Mouse (Mus musculus) forebrain, embryonic 13.5 days (tissue): ENCODE data around the gene Olfr1425. TPM values are rescaled to one million over a fixed set of nuclear protein-coding genes. Genes with fewer than 3 reads are reported as not detected.
"Not testable (repeated sequence)": the region's sequence is repeated elsewhere in the genome, so short reads cannot be mapped to it uniquely, and the experiment has no call there.

ENCODE experiments used
- ATAC-seq: fragments of 200-750 bp; cut with Nextera tagmentation; 2 replicates; pipeline ENCODE4 v1.8.0; 2017
- H3K27ac ChIP-seq: fragments of 300-500 bp; sonication (generic); 2 replicates; pipeline ENCODE4 v1.5.1; 2015; ENCODE audit warnings: inconsistent platforms, mild to moderate bottlenecking, moderate library complexity
- H3K27me3 ChIP-seq: fragments of 300-500 bp; sonication (generic); 2 replicates; pipeline ENCODE4 v1.6.1; 2015; ENCODE audit warnings: mild to moderate bottlenecking, inconsistent platforms
- H3K36me3 ChIP-seq: fragments of 300-500 bp; sonication (generic); 2 replicates; pipeline ENCODE4 v1.6.1; 2015; ENCODE audit warnings: mild to moderate bottlenecking, inconsistent platforms; ENCODE audit not compliant: poor library complexity, severe bottlenecking
- H3K4me1 ChIP-seq: fragments of 300-500 bp; sonication (generic); 2 replicates; pipeline ENCODE4 v1.6.1; 2015; ENCODE audit warnings: inconsistent platforms
- H3K4me2 ChIP-seq: fragments of 300-500 bp; sonication (generic); 2 replicates; pipeline ENCODE4 v1.6.1; 2015; ENCODE audit warnings: inconsistent platforms, mild to moderate bottlenecking, moderate library complexity
- H3K4me3 ChIP-seq: fragments of 300-500 bp; sonication (generic); 2 replicates; pipeline ENCODE4 v1.5.1; 2015; ENCODE audit warnings: mild to moderate bottlenecking, inconsistent platforms
- H3K9ac ChIP-seq: fragments of 300-500 bp; sonication (generic); 2 replicates; pipeline ENCODE4 v1.6.1; 2015; ENCODE audit warnings: mild to moderate bottlenecking, inconsistent platforms
- H3K9me3 ChIP-seq: fragments of 300-500 bp; sonication (generic); replicated peaks from 2 replicates; pipeline ENCODE4 v1.6.1; 2016; ENCODE audit warnings: inconsistent platforms
- WGBS: fragments of 180-500 bp; shearing (Covaris S2); methylation state at CpG from one replicate; pipeline ENCODE4 v1.1.7; 2015; 5-methylcytosine and 5-hydroxymethylcytosine counted together
- polyA plus RNA-seq: library from polyadenylated mRNA; unstranded; fragments of >200 nt; fragmentation: Nextera tagmentation; extraction: Ambion mirVana; gene quantifications from 2 replicates; pipeline ENCODE4 v1.2.1, GENCODE M21; 2015

The Olfr1425 gene
- not detected in 2 replicates for polyA plus RNA-seq

DNA sequence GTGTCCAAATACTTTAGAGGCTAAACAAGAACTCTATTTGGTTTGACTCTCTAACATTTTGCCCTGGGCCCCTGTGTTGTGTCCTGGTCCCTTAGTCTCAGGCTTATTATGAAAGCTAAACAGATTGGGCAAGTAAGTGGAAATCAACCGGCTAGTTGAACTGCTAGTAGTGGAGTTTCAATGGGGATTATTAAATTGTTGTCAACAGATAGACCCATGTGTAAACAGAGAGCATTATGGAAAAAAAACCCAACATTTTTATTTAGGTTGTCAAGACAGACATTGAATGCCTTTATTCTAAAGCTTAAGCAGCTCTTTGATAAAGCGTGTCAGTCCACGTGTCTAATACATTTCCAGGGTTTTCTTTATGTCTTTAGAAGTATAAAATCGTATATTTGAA lies at the start of gene Olfr1425:
Gene Olfr1425, minus strand, starts transcription at position 101 of the 400 bp plus-strand sequence.
- not testable (repeated sequence) for H3K9me3 ChIP-seq, H3K4me3 ChIP-seq, H3K27me3 ChIP-seq, H3K4me2 ChIP-seq, H3K9ac ChIP-seq, ATAC-seq, H3K27ac ChIP-seq, H3K36me3 ChIP-seq, H3K4me1 ChIP-seq
- WGBS, result 82% methylated on average over 4 of the region's 4 CpGs

GRCm38 (mm10) chr19:12123103-12123502 lies 45.6 kb upstream of the Olfr1425 start, which contains the start of gene Olfr76:
Olfr76 (minus strand) TSS chr19:12123203.
- Histone ChIP-seq H3K9ac (no peak within 1 kb of the TSS), H3K4me1 (no peaks in the 10 kb centered on the region), H3K27me3 (no peaks in the 10 kb centered on the region), H3K36me3 (no peaks in the 10 kb centered on the region), H3K9me3 (no peaks in the 10 kb centered on the region), H3K4me3 (no peak within 1 kb of the TSS), H3K4me2 (no peak within 1 kb of the TSS), H3K27ac (no peak within 1 kb of the TSS)
- WGBS, result 75% methylated on average over 3 of the region's 3 CpGs
- no peak for ATAC-seq

DNA sequence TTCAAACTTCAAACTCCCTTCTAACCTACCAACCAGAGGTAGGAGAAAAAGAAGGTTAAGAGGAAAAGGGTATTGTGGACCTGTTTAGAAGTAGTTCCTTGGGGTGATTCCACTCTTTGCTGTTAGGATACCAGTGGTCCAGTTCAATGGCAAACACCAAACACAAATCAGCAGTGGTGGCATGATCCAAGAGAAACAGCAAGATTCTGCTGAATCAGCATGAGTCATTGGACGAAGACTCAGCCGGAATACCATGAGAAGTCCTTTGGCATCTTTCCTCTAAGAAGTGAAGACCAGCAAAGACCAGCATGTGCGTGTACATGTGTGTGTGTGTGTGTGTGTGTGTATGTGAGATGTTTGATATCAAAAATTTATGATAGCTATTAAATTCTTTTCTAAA lies 38.9 kb upstream of the Olfr1425 start:
- no peaks in the 10 kb centered on the region for H3K36me3 ChIP-seq
- H3K27ac ChIP-seq, result no peak overlapping the region
- H3K4me2 ChIP-seq, result no peak overlapping the region
- no peaks in the 10 kb centered on the region for H3K27me3 ChIP-seq
- WGBS, result 92% methylated on average over 3 of the region's 3 CpGs
- H3K9ac ChIP-seq, result no peak overlapping the region
- H3K9me3 ChIP-seq, result no peaks in the 10 kb centered on the region
- no peaks in the 10 kb centered on the region for H3K4me1 ChIP-seq
- no peak for ATAC-seq
- H3K4me3 ChIP-seq, result no peak overlapping the region

DNA sequence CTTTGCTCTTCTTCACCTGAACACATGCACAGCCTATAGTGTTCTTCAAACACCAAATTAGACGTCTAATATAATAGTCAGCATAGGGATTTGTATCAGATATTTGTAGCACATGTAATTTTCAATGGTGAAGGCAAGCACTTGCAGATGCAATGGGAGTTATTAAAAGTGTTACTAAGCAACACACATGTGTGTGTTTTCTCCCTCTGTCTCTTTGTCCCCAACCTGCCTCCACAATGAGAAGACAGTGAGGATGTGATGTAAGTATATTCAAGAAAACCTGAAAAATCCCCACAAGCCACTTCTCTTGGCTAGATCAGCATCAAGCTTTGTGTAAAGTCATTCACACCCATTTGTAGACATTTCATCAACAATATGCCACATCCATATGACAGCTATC lies 38.3 kb upstream of the Olfr1425 start, which contains the start of gene Olfr1428:
Gene Olfr1428, minus strand, starts transcription at position 101 of the 400 bp plus-strand sequence.
- H3K27me3 ChIP-seq, result no peaks in the 10 kb centered on the region
- no peaks in the 10 kb centered on the region for H3K36me3 ChIP-seq
- no peaks in the 10 kb centered on the region for H3K9me3 ChIP-seq
- ATAC-seq, result no peak
- H3K4me2 ChIP-seq, result no peak within 1 kb of the TSS
- no peak within 1 kb of the TSS for H3K4me3 ChIP-seq
- H3K9ac ChIP-seq, result no peak within 1 kb of the TSS
- WGBS, result 85% methylated on average over 1 of the region's 1 CpGs
- no peak within 1 kb of the TSS for H3K27ac ChIP-seq
- H3K4me1 ChIP-seq, result no peaks in the 10 kb centered on the region

DNA sequence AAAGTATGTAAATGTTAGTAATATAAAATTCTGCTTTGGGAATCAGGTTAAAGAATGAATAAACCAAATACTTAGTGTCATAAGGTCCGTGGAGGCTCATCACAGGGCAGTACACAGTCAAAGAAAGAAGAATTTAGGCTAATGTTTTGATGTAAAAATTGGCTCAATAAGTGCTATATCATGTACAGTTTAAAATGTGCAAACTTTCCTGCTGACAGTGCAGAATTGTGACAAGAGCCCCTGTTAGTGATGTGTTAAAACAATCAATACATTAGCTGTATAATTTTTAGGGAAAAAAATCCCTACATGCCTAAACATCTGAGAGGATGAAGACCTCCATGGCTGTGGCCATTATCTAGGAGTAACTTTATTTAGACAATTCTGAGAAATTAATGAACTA lies 36.3 kb upstream of the Olfr1425 start:
- Histone ChIP-seq H3K27ac (no peak overlapping the region), H3K4me2 (no peak overlapping the region), H3K4me3 (no peak overlapping the region), H3K27me3 (no peaks in the 10 kb centered on the region), H3K36me3 (no peaks in the 10 kb centered on the region), H3K9ac (no peak overlapping the region), H3K4me1 (no peaks in the 10 kb centered on the region), H3K9me3 (no peaks in the 10 kb centered on the region)
- WGBS, result 70% methylated on average over 1 of the region's 1 CpGs
- no peak for ATAC-seq

DNA sequence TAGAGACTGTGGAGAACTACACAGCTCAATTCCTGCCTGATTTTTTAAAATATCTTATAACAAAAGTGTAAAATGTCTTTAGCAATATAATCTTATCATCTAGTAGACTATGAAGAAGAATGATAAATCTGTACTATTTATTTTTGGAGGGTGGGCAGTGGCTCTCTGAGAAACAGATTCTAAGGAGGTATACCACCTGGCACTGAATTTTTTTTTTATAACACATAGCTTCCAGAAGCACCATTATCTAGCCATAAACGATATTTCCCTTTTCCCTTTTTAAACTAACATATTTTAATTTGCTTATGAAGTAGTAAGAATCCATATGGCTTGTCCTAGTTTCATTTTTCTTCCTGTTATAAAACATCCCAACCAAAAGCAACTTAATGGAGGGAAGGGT lies 27.0 kb upstream of the Olfr1425 start:
- Histone ChIP-seq H3K27ac (no peak overlapping the region), H3K4me2 (no peak overlapping the region), H3K9ac (no peak overlapping the region), H3K36me3 (no peaks in the 10 kb centered on the region), H3K27me3 (no peaks in the 10 kb centered on the region), H3K4me3 (no peak overlapping the region), H3K9me3 (no peaks in the 10 kb centered on the region), H3K4me1 (no peaks in the 10 kb centered on the region)
- WGBS, result 58% methylated on average over 1 of the region's 1 CpGs
- ATAC-seq, result no peak

- Histone ChIP-seq H3K27me3 (no peaks in the 10 kb centered on the region), H3K4me1 (no peaks in the 10 kb centered on the region), H3K27ac (no peak within 1 kb of the TSS), H3K9me3 (no peaks in the 10 kb centered on the region), H3K4me2 (no peak within 1 kb of the TSS), H3K9ac (no peak within 1 kb of the TSS), H3K36me3 (no peaks in the 10 kb centered on the region), H3K4me3 (no peak within 1 kb of the TSS)
- 93% methylated on average over 2 of the region's 2 CpGs for WGBS
- no peak for ATAC-seq
Observed at GRCm38 (mm10) chr19:12103234-12103633, 25.7 kb upstream of the Olfr1425 start, which contains the start of gene Olfr1427. Olfr1427 (minus strand) TSS chr19:12103334.

GRCm38 (mm10) chr19:12091913-12092312 lies 14.4 kb upstream of the Olfr1425 start, which contains the start of gene Olfr1426:
Olfr1426 (minus strand) TSS chr19:12092013.
- Histone ChIP-seq H3K9me3 (no peaks in the 10 kb centered on the region), H3K27me3 (no peaks in the 10 kb centered on the region), H3K4me2 (no peak within 1 kb of the TSS), H3K36me3 (no peaks in the 10 kb centered on the region), H3K27ac (no peak within 1 kb of the TSS), H3K9ac (no peak within 1 kb of the TSS), H3K4me1 (no peaks in the 10 kb centered on the region), H3K4me3 (no peak within 1 kb of the TSS)
- no peak for ATAC-seq
- WGBS, result 78% methylated on average over 1 of the region's 1 CpGs

- WGBS, result 83% methylated on average over 1 of the region's 1 CpGs
- H3K27me3 ChIP-seq, ATAC-seq: not testable (repeated sequence)
Observed at GRCm38 (mm10) chr19:12069546-12069945, 8.0 kb downstream of the Olfr1425 start.

DNA sequence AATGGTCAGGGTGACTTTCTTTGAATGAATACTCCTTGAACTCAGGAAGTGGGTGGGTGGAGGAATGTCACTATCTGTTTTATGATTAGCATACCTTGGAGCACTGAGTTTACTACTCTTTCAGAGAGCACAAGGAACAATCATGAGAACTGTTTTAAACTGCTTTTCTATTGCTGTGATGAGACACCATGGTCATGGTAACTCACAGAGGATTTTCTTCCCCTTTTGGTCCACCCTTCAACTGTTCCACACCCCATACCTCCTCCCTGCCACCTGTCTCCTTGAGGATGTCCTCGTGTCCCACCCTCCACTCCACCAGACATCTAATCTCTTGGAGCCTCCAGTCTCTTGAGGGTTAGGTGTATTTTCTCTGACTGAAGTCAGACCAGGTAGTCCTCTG lies 9.7 kb downstream of the Olfr1425 start:
- H3K27me3 ChIP-seq, H3K9me3 ChIP-seq, H3K4me3 ChIP-seq, H3K4me2 ChIP-seq, H3K36me3 ChIP-seq, H3K4me1 ChIP-seq, ATAC-seq, H3K9ac ChIP-seq, H3K27ac ChIP-seq: not testable (repeated sequence)
- WGBS, result 52% methylated on average over 1 of the region's 1 CpGs

More at GRCm38 (mm10) chr19:12069546-12069945, 8.0 kb downstream of the Olfr1425 start:
- H3K4me1 ChIP-seq, H3K9me3 ChIP-seq, H3K4me3 ChIP-seq, H3K4me2 ChIP-seq, H3K27ac ChIP-seq, H3K36me3 ChIP-seq, H3K9ac ChIP-seq: not testable (repeated sequence)

DNA sequence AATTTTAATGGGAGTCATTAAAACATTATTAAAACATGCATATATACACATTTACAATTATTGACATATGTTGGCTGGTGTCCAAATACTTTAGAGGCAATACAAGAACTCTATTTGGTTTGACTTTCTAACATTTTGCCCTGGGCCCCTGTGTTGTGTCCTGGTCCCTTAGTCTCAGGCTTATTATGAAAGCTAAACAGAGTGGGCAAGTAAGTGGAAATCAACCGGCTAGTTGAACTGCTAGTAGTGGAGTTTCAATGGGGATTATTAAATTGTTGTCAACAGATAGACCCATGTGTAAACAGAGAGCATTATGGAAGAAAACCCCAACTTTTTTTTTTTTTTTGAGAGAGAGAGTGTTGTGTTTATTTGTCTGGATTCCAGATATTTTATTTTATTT lies 14.9 kb downstream of the Olfr1425 start, which contains the start of gene Olfr1424:
Gene Olfr1424, minus strand, starts transcription at position 101 of the 400 bp plus-strand sequence.
- H3K4me2 ChIP-seq, ATAC-seq, H3K4me3 ChIP-seq, H3K9me3 ChIP-seq, H3K36me3 ChIP-seq, H3K27ac ChIP-seq, H3K9ac ChIP-seq, H3K4me1 ChIP-seq, H3K27me3 ChIP-seq: not testable (repeated sequence)
- WGBS, result 82% methylated on average over 1 of the region's 1 CpGs

GRCm38 (mm10) chr19:12043163-12043562 lies 34.4 kb downstream of the Olfr1425 start:
- Histone ChIP-seq H3K27me3 (no peaks in the 10 kb centered on the region), H3K9me3 (no peaks in the 10 kb centered on the region), H3K4me2 (no peak overlapping the region), H3K9ac (no peak overlapping the region), H3K4me3 (no peak overlapping the region), H3K4me1 (no peaks in the 10 kb centered on the region), H3K27ac (no peak overlapping the region), H3K36me3 (no peaks in the 10 kb centered on the region)
- no peak for ATAC-seq
- WGBS, result 92% methylated on average over 5 of the region's 5 CpGs

- Histone ChIP-seq H3K36me3 (no peaks in the 10 kb centered on the region), H3K9me3 (no peaks in the 10 kb centered on the region), H3K4me1 (no peaks in the 10 kb centered on the region), H3K27me3 (no peaks in the 10 kb centered on the region), H3K4me2 (no peak within 1 kb of the TSS), H3K27ac (no peak within 1 kb of the TSS), H3K9ac (no peak within 1 kb of the TSS), H3K4me3 (no peak within 1 kb of the TSS)
- WGBS, result 69% methylated on average over 2 of the region's 2 CpGs
- ATAC-seq, result no peak
Observed at GRCm38 (mm10) chr19:12041217-12041616, 36.3 kb downstream of the Olfr1425 start, which contains the start of gene Olfr1423. Olfr1423 (minus strand) TSS chr19:12041317.
